Mouse (Mus musculus) telencephalon, adult 2 months (tissue): ENCODE data around the gene Igbp1.
A peak's percentile ranks its signal among the peaks of the same experiment; 100 is the strongest.

Source experiments
- DNase-seq: peaks from one replicate; pipeline ENCODE4 v3.0.0-alpha.2; 2011; ENCODE audit warnings: low read depth, low spot score

Igbp1 gene

DNA sequence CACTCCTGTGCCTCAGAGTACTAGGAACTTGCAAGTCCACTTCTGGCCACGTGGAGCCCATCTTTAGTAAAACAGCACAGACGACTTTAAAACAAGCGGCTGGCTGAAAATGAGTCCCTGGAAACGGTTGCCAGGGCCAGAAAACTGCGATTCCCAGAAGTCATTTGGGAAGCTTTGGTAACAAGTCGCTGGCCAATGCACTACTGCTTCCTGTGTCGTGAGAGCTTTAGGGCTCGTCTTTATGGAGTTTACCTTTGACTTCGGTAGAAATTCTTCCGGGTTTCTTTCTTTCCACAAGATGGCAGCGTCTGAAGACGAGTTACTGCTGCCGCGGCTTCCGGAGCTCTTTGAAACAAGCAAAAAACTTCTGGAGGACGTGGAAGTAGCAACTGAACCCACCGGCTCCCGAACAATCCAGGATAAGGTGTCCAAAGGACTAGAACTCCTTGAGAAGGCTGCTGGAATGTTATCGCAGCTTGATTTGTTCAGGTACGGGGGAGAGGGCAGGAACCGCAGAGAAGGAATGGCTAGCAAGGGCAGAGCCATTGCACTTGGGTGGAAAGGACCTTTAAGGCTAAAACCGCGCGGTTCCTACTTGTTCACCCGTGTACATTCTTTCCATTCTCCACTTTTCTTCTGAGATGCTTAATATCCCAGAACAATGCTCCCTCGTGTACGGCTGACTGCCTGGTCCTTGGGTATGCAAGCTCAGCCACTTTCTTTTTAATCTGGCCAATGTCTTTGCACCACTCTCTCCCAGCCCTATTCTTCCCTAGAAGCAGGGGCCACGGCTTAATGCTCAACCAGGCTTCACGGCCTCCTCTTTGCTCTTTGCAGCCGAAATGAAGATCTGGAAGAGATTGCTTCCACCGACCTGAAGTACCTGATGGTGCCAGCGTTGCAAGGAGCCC is at the start of gene Igbp1:
Gene Igbp1 (plus strand): TSS at position 224 of the 911 bp plus-strand sequence.
- peak; percentile 93 for DNase-seq

DNA sequence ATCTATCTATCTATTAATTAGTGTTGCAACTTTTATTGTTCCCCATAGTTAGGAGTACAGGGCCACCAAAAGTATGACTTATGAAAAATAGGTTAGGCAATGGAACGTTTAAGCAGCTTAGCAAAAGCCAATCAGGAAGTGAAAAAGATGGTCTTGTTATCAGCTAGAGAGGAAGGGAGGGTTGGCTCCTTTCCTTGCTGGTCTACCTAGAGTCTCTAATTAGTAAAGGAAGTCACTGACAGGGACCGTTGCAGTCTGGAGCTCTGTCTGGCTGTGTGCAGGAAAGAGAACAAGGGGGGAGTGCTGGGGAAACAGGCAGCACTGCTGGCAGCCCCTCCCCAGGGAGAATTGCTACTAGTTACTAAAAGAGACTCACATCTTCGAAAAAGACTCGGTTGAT is 26.0 kb upstream of the Igbp1 start:
- DNase-seq, result no peak

DNA sequence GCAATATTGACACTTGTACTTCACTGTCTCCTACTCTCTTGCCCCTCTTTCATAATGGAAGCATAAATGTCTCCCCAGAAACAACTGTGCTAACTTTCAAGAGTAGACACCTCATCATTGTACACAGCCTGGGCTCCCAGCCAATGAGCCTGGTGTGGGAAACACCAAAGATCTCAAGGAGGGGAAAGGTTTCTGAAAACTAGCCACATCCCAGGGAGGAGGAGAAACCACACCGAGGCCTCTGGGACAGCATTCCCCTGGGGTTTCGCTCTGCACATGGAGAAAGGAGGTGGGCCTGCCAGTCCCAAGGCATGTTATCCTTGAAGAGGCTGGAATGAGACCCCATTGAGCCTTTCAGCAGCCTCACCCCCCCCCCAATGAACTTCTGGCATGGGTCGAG is 24.0 kb upstream of the Igbp1 start:
- no peak for DNase-seq

DNA sequence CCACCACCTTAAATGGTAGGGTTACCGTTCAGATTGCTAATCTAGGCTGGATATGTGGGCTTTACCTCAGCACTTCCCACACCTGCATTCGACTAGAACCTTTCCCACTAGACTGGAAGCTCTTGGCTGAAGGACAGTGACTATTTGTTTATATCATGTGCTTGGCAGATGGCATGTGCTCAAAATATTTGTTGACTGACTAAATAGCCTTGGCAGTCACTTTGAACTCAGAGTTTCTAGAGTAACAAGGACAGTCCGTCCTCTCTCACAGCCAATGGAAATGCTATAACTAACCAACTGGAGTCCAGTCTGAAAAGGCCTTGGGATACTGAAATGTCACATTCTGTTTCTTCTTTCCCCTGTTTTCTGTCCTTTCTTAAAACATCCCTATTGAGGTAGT is 22.6 kb upstream of the Igbp1 start:
- DNase-seq, result no peak

DNA sequence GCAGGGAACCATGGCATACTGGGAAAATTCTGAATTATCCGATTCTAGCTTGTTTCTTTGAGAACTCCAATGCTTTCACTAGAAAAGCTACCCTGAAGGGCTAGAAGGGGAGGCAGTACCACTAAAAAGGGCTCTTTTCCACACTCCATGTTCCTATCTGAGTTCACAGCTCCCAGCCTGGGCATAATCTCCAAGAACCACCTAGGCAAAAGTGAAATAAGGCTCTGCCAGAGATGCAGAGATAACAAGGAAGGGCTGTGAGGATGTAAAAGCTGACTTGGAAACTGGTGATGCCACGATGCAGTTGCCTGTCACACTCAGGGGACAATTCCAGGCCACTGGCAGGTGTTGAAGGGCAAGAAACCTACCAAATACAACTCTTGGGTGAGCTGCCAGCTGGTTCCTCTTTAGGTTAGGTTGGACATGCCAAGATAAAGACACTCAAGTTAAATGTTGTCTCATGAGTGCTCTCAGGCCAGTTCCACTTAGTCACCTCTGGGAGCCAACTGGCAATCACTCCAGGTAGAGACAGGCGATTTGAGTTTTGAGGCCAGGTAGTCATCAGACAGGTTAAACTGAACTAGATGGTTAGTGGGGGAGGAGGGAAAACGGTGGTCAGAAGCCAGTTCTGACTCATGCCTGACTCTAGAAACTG is 18.4 kb upstream of the Igbp1 start:
- no peak for DNase-seq

DNA sequence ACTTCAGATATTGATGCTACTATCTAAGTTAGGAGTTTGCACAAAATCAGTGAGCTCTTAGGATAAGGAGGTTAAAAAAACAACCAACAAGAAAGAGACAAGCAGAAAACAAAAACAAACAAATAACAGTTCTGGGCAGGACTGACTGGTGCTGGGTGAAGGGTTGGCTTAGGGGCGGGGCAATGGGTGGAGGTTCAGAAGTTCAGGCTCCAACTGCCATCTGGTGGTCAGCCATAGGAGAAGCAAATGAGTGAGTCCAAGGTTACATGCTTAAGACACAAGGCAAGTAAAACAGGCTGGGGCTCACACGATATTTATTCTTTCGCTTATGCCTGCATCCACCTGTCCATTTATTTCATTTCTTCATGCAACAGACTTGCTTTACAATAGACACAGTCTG is 13.8 kb upstream of the Igbp1 start:
- peak; percentile 46 for DNase-seq

DNA sequence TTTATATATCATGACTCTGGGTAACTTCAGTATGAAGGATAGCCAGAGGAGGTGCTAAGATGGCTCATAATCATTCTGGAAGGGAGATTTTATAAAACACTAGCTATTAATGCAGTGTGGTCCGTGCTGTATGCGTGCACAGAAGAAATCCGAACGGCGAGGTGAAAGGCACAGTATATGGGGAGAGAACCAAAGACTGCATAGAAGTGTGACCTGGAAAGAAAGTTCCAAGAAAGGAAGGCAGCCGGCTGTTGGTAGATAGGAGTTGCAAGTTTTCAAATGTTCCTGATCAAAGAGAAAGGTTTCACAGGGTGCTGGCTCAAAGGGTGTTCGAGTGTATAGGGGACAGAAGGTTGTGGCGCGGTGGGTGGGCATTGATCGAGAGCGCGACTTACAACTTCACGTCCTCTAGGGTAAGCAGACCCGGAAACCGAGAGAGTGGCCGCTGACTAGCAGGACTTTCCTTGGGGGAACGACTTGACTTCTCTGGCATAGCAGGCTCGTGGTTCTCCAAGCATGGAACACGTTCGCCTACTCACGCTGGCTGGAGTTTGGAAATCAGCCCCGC is 507 bp upstream of the Igbp1 start:
- no peak for DNase-seq

DNA sequence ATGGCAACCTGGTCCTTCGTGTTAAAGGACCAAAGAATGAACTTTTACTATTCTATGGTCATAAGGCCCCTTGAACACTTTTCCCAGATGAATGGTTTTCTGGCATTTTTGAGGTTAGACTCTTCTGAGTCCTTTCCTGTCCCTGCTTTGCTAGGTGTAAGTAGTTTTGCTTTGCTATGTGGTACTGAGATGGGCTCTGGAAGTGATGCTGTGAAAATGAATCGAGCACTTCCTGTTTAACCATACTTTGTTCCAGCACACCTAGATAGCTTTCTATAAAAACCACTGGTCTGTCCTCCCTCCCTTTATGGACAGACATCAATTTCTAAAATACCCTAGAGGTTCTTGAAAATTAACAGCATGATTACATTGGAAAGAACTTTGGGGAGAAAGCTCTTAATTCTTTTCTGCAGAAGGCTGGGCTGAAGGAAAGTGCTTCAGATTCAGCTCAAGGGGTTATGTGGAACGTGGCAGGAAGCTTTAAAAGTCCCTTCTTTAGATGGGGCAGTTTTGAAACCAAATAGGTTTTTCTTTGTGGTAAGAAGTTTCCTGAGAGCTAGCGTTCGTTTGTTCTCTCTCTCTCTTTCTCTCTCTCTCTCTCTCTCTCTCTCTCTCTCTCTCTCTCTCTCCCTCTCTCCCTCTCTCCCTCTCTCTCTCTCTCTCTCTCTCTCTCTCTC is 10.2 kb downstream of the Igbp1 start:
- DNase-seq, result no peak

DNA sequence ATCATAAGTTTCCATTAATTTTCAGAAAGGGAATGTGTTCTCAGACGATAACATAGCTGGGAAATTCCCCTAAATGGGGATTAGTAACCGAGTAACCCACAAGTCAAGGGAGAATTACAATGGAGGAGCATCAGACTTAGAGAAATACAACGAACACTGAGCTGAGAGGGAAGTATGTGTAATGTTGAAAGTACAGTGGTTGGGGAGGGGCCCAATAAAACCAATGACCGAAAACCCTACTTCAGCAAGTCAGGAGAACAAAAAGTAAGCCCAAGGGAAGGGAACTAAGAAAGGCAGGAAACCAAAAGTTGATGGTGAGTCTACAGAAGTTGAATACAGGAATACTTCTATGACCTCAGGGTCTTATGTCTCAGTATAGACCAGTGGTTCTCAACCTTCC is 14.1 kb downstream of the Igbp1 start:
- no peak for DNase-seq

DNA sequence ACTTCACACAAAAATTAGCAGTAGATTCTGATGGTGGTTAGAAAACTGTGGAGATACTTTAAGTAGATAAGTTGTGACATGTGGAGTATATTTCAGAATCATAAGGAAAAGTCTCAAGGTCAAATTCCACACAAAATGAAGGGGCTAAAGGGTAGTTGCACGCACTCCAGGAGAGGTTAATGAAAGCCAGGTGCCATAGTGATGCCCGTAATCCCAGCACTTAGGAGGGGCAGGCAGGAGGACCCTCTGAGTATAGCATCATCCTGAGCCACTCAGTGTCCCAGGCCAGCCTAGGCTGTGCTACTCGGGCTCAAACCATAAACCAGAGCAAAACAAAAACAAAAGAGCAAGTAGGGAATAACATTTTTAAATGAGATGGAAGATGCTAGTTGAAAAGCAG is 15.8 kb downstream of the Igbp1 start:
- no peak for DNase-seq

DNA sequence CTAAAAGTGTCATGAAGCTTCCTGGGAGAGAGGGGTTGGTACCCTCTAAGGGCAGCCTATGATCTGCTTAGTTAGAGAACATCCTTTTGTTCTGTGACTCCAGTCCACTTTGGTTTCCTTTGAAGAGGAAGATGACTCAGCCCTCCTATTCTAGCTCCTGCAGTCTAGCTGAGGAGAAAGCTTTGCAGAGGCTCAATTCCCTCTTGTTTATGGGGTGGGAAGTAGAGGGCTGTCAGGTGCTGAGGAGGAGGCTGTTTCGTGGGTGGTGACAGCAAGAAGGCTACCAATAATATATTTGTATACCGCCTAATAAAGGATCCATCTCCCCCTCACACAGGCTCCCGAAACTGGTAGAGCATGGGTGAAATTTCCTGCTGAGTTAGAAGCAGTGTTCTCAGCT is 22.6 kb downstream of the Igbp1 start:
- peak; percentile 41 for DNase-seq

DNA sequence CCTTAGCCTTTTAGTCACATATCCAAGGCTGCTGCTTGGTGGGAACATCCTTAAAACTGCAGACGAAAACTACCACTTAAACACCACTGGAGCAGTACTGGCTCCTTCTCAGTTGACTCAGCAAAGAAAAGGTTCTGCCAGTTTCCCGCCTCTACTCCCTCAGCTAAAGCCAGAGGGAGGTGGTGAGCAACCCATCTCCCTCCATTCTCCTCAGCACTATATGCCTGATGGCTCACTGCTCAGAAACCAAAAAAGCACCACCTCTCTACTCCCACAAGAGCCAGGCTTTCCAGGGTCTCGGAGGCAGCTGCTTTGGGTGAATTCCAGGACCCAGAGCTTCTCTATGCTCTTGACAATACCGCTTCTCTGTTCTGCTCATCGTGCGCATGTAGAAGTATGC is 23.5 kb downstream of the Igbp1 start:
- DNase-seq, result peak; percentile 75

DNA sequence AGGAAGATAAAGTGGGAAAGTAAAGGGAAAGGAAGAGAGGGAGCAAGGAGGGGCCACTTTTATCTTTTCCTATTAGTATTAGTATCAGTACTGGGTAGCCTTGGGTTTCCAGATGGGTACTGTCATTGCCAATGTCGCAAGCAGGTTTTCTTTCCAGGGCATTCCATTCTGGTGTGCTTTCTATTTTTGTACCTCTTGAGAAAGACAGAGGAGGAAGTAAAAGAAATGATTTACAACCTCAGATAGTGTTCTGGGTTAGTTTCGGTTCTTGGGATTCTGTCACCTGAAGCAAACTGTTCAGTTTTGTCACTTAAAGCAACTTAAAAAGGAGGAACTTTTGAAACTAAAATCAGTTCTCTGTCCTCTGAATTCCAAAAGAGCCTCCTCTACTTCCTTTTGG is 24.4 kb downstream of the Igbp1 start:
- no peak for DNase-seq

DNA sequence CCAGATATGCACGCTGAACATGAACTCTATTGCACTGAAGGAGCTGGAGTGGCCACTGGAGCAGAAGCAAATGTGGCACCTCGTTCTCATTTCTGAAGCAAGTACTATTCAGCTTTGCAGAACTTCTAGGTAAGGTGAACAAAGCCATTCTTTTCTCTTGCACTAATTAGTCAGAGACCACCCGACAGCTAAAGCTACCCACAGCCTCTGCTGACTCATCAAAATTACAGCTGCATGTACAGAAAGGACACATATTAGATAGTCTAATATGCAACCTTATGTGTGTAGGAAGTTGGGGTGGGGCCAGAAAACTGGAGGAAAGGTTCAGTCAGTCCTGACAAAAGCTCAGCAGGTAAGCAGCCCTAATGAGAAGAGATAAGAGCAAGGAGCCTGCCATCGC is 30.4 kb downstream of the Igbp1 start, which contains the start of gene Dgat2l6:
Gene Dgat2l6 (plus strand): TSS at position 368 of the 400 bp plus-strand sequence.
- DNase-seq, result no peak

DNA sequence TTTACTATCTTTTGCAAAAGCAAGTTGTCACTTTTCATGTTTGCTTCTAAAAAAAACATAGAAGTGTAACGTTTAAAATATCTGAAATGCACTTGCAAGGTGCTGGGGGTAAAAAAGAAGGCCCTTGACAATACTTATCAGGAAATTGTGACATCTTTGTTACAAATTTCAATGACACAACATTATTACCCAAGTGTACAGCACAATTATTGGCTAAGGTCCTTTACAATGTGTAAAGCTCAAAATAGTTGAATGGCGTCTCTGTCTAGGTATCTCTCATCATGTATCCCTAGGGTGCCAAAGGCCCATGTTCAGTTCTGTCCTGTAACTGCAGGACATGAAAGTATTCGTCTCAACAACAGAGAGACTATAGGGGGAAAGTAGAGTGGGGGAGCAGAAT is 61.9 kb downstream of the Igbp1 start:
- DNase-seq, result no peak

DNA sequence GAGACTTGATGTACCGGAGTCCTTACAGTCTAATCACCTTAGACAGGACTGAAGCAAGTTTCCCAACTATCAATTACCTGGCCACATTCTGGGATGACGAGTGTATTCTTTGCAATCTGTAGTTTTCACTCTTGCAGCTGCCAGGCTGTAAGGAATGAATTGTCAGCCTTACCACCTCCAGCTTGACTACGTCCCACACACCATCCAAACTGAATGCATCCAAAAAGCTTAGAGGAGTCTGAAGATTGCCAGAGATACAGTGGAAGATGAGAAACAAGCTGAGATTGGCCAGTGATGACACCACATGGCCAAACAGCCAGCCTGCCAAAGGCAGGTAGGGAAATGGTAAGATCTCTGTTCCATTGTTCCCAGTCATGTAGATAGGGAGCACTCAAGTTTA is 71.6 kb downstream of the Igbp1 start:
- peak; percentile 21 for DNase-seq
